Mouse (Mus musculus): ENCODE data around the gene Nqo2. TPM values are rescaled to one million over a fixed set of nuclear protein-coding genes. Genes with fewer than 3 reads are reported as not detected.
A peak's percentile ranks its signal among the peaks of the same experiment; 100 is the strongest.
"Not testable (repeated sequence)": the region's sequence is repeated elsewhere in the genome, so short reads cannot be mapped to it uniquely, and the experiment has no call there.

The Nqo2 gene
- polyA plus RNA-seq, 1 experiment = 13.9 TPM

- TF ChIP-seq POLR2A (IDR thresholded peaks at IDR 0.05; ENCODE audit: borderline replicate concordance, insufficient read depth, low read length) (no peak), CTCF (IDR thresholded peaks at IDR 0.05; ENCODE audit: borderline replicate concordance, insufficient read depth, low read depth, low read length) (no peak)
- H3K4me1 ChIP-seq (ENCODE audit: control insufficient read depth, insufficient read depth, low read length) = no peaks in the 10 kb centered on the region; the same call in 1 of the 2 replicates
- H3K4me3 ChIP-seq (replicated peaks; ENCODE audit: insufficient read depth, low read depth, low read length) = no peak overlapping the region
- WGBS = 40% methylated on average over 5 of the region's 5 CpGs
- H3K27me3 ChIP-seq (ENCODE audit: control insufficient read depth, insufficient read depth, low read length) = no peaks in the 10 kb centered on the region
- no peak for DNase-seq
- H3K27ac ChIP-seq (ENCODE audit: insufficient read depth, low read length) = no peak overlapping the region
These were observed 27.3 kb upstream of the Nqo2 start for GRCm38 (mm10) chr13:33937151-33937550.

- not testable (repeated sequence) for H3K4me3 ChIP-seq (replicated peaks; ENCODE audit: insufficient read depth, low read depth, low read length); H3K4me1 ChIP-seq (ENCODE audit: control insufficient read depth, insufficient read depth, low read length); DNase-seq; H3K27ac ChIP-seq (ENCODE audit: insufficient read depth, low read length); H3K27me3 ChIP-seq (ENCODE audit: control insufficient read depth, insufficient read depth, low read length)
These were observed 26.9 kb upstream of the Nqo2 start for GRCm38 (mm10) chr13:33937587-33937986.

GRCm38 (mm10) chr13:33941288-33941808 is 23.1 kb upstream of the Nqo2 start:
- DNase-seq = no peak
- no peak for TF ChIP-seq POLR2A (IDR thresholded peaks at IDR 0.05; ENCODE audit: borderline replicate concordance, insufficient read depth, low read length)
- no peak for TF ChIP-seq CTCF (IDR thresholded peaks at IDR 0.05; ENCODE audit: borderline replicate concordance, insufficient read depth, low read depth, low read length)
- H3K4me1 ChIP-seq (ENCODE audit: control insufficient read depth, insufficient read depth, low read length) = no peaks in the 10 kb centered on the region
- H3K27me3 ChIP-seq (ENCODE audit: control insufficient read depth, insufficient read depth, low read length) = no peaks in the 10 kb centered on the region
- 91% methylated on average over 5 of the region's 5 CpGs for WGBS
- no peak overlapping the region for H3K27ac ChIP-seq (ENCODE audit: insufficient read depth, low read length)
- H3K4me3 ChIP-seq (replicated peaks; ENCODE audit: insufficient read depth, low read depth, low read length) = no peak overlapping the region

GRCm38 (mm10) chr13:33942212-33942779 is 22.2 kb upstream of the Nqo2 start:
- no peak overlapping the region for H3K4me3 ChIP-seq (replicated peaks; ENCODE audit: insufficient read depth, low read depth, low read length)
- no peak for DNase-seq
- H3K27me3 ChIP-seq (ENCODE audit: control insufficient read depth, insufficient read depth, low read length) = no peaks in the 10 kb centered on the region
- WGBS = 45% methylated on average over 4 of the region's 4 CpGs
- TF ChIP-seq POLR2A (IDR thresholded peaks at IDR 0.05; ENCODE audit: borderline replicate concordance, insufficient read depth, low read length) = no peak
- TF ChIP-seq CTCF (IDR thresholded peaks at IDR 0.05; ENCODE audit: borderline replicate concordance, insufficient read depth, low read depth, low read length) = peak; percentile 30; the same call in 1 of the 2 replicates
- no peaks in the 10 kb centered on the region for H3K4me1 ChIP-seq (ENCODE audit: control insufficient read depth, insufficient read depth, low read length)
- no peak overlapping the region for H3K27ac ChIP-seq (ENCODE audit: insufficient read depth, low read length)

GRCm38 (mm10) chr13:33951308-33952074 is 13.0 kb upstream of the Nqo2 start:
- Histone ChIP-seq H3K27ac (ENCODE audit: insufficient read depth, low read length) (no peak overlapping the region), H3K4me3 (replicated peaks; ENCODE audit: insufficient read depth, low read depth, low read length) (no peak overlapping the region), H3K4me1 (ENCODE audit: control insufficient read depth, insufficient read depth, low read length) (no peaks in the 10 kb centered on the region), H3K27me3 (ENCODE audit: control insufficient read depth, insufficient read depth, low read length) (no peaks in the 10 kb centered on the region)
- no peak for TF ChIP-seq CTCF (IDR thresholded peaks at IDR 0.05; ENCODE audit: borderline replicate concordance, insufficient read depth, low read depth, low read length)
- TF ChIP-seq POLR2A (IDR thresholded peaks at IDR 0.05; ENCODE audit: borderline replicate concordance, insufficient read depth, low read length) = no peak
- WGBS = 90% methylated on average over 4 of the region's 4 CpGs
- no peak for DNase-seq

- 91% methylated on average over 1 of the region's 1 CpGs for WGBS
- Histone ChIP-seq H3K4me1 (ENCODE audit: control insufficient read depth, insufficient read depth, low read length) (no peaks in the 10 kb centered on the region), H3K27me3 (ENCODE audit: control insufficient read depth, insufficient read depth, low read length) (no peaks in the 10 kb centered on the region), H3K27ac (ENCODE audit: insufficient read depth, low read length) (no peak overlapping the region), H3K4me3 (replicated peaks; ENCODE audit: insufficient read depth, low read depth, low read length) (no peak overlapping the region)
- DNase-seq = no peak
- TF ChIP-seq CTCF (IDR thresholded peaks at IDR 0.05; ENCODE audit: borderline replicate concordance, insufficient read depth, low read depth, low read length) = no peak
- no peak for TF ChIP-seq POLR2A (IDR thresholded peaks at IDR 0.05; ENCODE audit: borderline replicate concordance, insufficient read depth, low read length)
These were observed 12.4 kb upstream of the Nqo2 start for GRCm38 (mm10) chr13:33952075-33952449.

- TF ChIP-seq POLR2A (IDR thresholded peaks at IDR 0.05; ENCODE audit: borderline replicate concordance, insufficient read depth, low read length) = no peak
- no peak for TF ChIP-seq CTCF (IDR thresholded peaks at IDR 0.05; ENCODE audit: borderline replicate concordance, insufficient read depth, low read depth, low read length)
- no peak overlapping the region for H3K4me3 ChIP-seq (replicated peaks; ENCODE audit: insufficient read depth, low read depth, low read length)
- no peaks in the 10 kb centered on the region for H3K4me1 ChIP-seq (ENCODE audit: control insufficient read depth, insufficient read depth, low read length)
- no peak overlapping the region for H3K27ac ChIP-seq (ENCODE audit: insufficient read depth, low read length)
- 86% methylated on average over 2 of the region's 2 CpGs for WGBS
- no peaks in the 10 kb centered on the region for H3K27me3 ChIP-seq (ENCODE audit: control insufficient read depth, insufficient read depth, low read length)
- no peak for DNase-seq
These were observed 11.5 kb upstream of the Nqo2 start for GRCm38 (mm10) chr13:33952947-33953346.

Data from cerebellum, adult 2 months (tissue).